Mouse (Mus musculus) midbrain, embryonic 14.5 days (tissue): Measurements from ENCODE around the gene Olfr1303. TPM values are rescaled to one million over a fixed set of nuclear protein-coding genes. Genes with fewer than 3 reads are reported as not detected.

Experiments used
- ATAC-seq: fragments of 200-750 bp; cut with Nextera tagmentation; 2 replicates; pipeline ENCODE4 v1.8.0; 2017; ENCODE audit warnings: moderate number of reproducible peaks, moderate library complexity; ENCODE audit not compliant: low FRiP score, low TSS enrichment
- DNase-seq: peaks from one replicate; pipeline ENCODE4 v3.0.0-alpha.2; 2015
- H3K27ac ChIP-seq: fragments of 300-500 bp; sonication (generic); replicated peaks from 2 replicates; pipeline ENCODE4 v1.5.1; 2014; ENCODE audit warnings: mild to moderate bottlenecking, low read depth, low read length, moderate library complexity
- H3K27me3 ChIP-seq: fragments of 300-500 bp; sonication (generic); 2 replicates; pipeline ENCODE4 v1.6.1; 2014; ENCODE audit warnings: low read length, control low read depth, mixed read lengths; ENCODE audit not compliant: control insufficient read depth, insufficient read depth
- H3K36me3 ChIP-seq: fragments of 300-500 bp; sonication (generic); 2 replicates; pipeline ENCODE4 v1.6.1; 2014; ENCODE audit warnings: low read length, control low read depth; ENCODE audit not compliant: control insufficient read depth, insufficient read depth
- H3K4me1 ChIP-seq: fragments of 300-500 bp; sonication (generic); 2 replicates; pipeline ENCODE4 v1.6.1; 2014; ENCODE audit warnings: mild to moderate bottlenecking, antibody characterized with exemption, low read length, control low read depth; ENCODE audit not compliant: control insufficient read depth, insufficient read depth
- H3K4me2 ChIP-seq: fragments of 300-500 bp; sonication (generic); 2 replicates; pipeline ENCODE4 v1.6.1; 2014; ENCODE audit warnings: mild to moderate bottlenecking, low read length, moderate library complexity
- H3K4me3 ChIP-seq: fragments of 300-500 bp; sonication (generic); replicated peaks from 2 replicates; pipeline ENCODE4 v1.5.1; 2014; ENCODE audit warnings: low read depth, low read length
- H3K9ac ChIP-seq: fragments of 300-500 bp; sonication (generic); replicated peaks from 2 replicates; pipeline ENCODE4 v1.6.1; 2014; ENCODE audit warnings: mild to moderate bottlenecking, low read length, moderate library complexity
- H3K9me3 ChIP-seq: fragments of 300-500 bp; sonication (generic); 2 replicates; pipeline ENCODE4 v1.6.1; 2016; ENCODE audit warnings: low read length, control low read depth, mixed read lengths; ENCODE audit not compliant: control insufficient read depth
- whole genome bisulfite sequencing: fragments of 180-500 bp; shearing (Covaris S2); extraction: QIAGEN DNeasy Blood & Tissue Kit; methylation state at CpG from one replicate; pipeline ENCODE4 v1.1.7; 2014; 5-methylcytosine and 5-hydroxymethylcytosine counted together
- polyA plus RNA-seq: library from polyadenylated mRNA; unstranded; fragments of >200 nt; fragmentation: Nextera tagmentation; extraction: Ambion mirVana; gene quantifications from 2 replicates; pipeline ENCODE4 v1.2.1, GENCODE M21; 2014

Olfr1303 gene
- polyA plus RNA-seq: not detected in 2 replicates

DNA sequence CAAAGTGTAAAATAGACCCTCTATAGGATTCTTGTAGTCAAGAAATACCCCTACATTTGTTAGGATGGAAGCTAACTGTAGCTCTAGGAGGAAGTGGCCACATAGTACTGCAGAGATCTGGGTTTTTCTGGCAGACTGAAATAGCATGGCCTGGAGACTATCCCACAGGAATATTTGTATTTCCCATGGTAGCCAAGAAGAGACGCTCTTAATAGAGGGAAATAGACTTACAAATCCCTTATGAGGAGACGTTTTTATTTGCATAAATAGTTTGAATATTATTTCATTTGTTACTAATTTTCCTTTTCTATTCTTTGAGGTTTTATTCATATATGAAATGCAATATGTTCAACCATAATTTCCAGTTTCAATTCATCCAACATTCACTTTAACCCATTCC is at the start of gene Olfr1303:
Olfr1303 (minus strand) TSS at position 101 of the 400 bp plus-strand sequence.
- H3K4me2 ChIP-seq: no peak within 1 kb of the TSS
- H3K9me3 ChIP-seq: no peaks in the 10 kb centered on the region
- ATAC-seq: no peak
- WGBS: 85% methylated on average over 2 of the region's 2 CpGs
- no peak for DNase-seq
- no peak within 1 kb of the TSS for H3K9ac ChIP-seq
- H3K4me3 ChIP-seq: no peak within 1 kb of the TSS
- no peak within 1 kb of the TSS for H3K27ac ChIP-seq
- no peaks in the 10 kb centered on the region for H3K36me3 ChIP-seq
- H3K4me1 ChIP-seq: no peaks in the 10 kb centered on the region
- H3K27me3 ChIP-seq: no peaks in the 10 kb centered on the region

DNA sequence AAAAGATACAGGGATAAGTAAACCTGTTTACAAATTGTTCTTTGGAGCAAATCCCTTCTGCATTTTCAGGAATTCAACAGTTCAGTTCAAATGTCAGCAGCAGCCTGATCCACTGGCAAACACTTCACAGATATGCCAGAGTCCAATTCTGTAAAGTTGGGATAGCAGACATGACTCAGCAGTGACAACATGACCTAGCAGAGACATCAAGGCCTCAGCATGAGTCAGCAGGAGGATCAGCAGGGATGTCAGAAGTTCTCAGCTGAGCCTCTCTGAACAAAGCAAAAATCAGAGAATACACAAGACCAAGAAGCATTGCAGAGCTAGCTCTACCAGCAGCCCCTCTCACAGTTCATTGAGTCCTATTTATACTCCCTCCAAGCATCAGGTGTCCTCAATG is 7.2 kb downstream of the Olfr1303 start:
- Histone ChIP-seq H3K4me1 (no peaks in the 10 kb centered on the region), H3K9me3 (no peaks in the 10 kb centered on the region), H3K9ac (no peak overlapping the region), H3K4me3 (no peak overlapping the region), H3K36me3 (no peaks in the 10 kb centered on the region), H3K27ac (no peak overlapping the region), H3K27me3 (no peaks in the 10 kb centered on the region), H3K4me2 (no peak overlapping the region)
- DNase-seq: no peak
- ATAC-seq: no peak

- 79% methylated on average over 2 of the region's 2 CpGs for WGBS
- DNase-seq (no peak), ATAC-seq (no peak)
- no peak within 1 kb of the TSS for H3K9ac ChIP-seq
- H3K9me3 ChIP-seq: no peaks in the 10 kb centered on the region
- H3K4me3 ChIP-seq: no peak within 1 kb of the TSS
- H3K4me2 ChIP-seq: no peak within 1 kb of the TSS
- H3K36me3 ChIP-seq: no peaks in the 10 kb centered on the region
- H3K27ac ChIP-seq: no peak within 1 kb of the TSS
- H3K27me3 ChIP-seq: no peaks in the 10 kb centered on the region
- no peaks in the 10 kb centered on the region for H3K4me1 ChIP-seq
Observed at GRCm38 (mm10) chr2:111777129-111777528, 43.0 kb downstream of the Olfr1303 start, which contains the start of gene Olfr1302. TSS of gene Olfr1302 (plus strand) at chr2:111777429.

Other genes starting within 250 kb of the Olfr1303 start
- not detected in 2 replicates for gene Olfr1297, start 193.8 kb downstream of the Olfr1303 start, polyA plus RNA-seq
- not detected in 2 replicates for gene Olfr1298, start 171.1 kb downstream of the Olfr1303 start, polyA plus RNA-seq
- not detected in 2 replicates for gene Olfr1299, start 158.9 kb downstream of the Olfr1303 start, polyA plus RNA-seq
- not detected in 2 replicates for gene Olfr1301, start 69.3 kb downstream of the Olfr1303 start, polyA plus RNA-seq
- not detected in 2 replicates for gene Olfr1302, start 42.9 kb downstream of the Olfr1303 start, polyA plus RNA-seq
- not detected in 2 replicates for gene Olfr1305, start 56.8 kb upstream of the Olfr1303 start, polyA plus RNA-seq
- not detected in 2 replicates for gene Olfr1306, start 95.9 kb upstream of the Olfr1303 start, polyA plus RNA-seq
- gene Olfr1307, start 129.1 kb upstream of the Olfr1303 start, polyA plus RNA-seq: 0.01 TPM in 1 of 2 replicates, not detected in the other
- not detected in 2 replicates for gene Olfr1308, start 144.6 kb upstream of the Olfr1303 start, polyA plus RNA-seq
- not detected in 2 replicates for gene Olfr1309, start 169.9 kb upstream of the Olfr1303 start, polyA plus RNA-seq
- 0.22 TPM in 1 of 2 replicates, not detected in the other for gene Olfr1310, start 192.4 kb upstream of the Olfr1303 start, polyA plus RNA-seq
- not detected in 2 replicates for gene Olfr1311, start 204.1 kb upstream of the Olfr1303 start, polyA plus RNA-seq
- not detected in 2 replicates for gene Olfr1312, start 229.9 kb upstream of the Olfr1303 start, polyA plus RNA-seq